Mouse (Mus musculus) brain, adult 2 months (tissue): ENCODE results near the gene Camk2g.

Experiments used
- DNase-seq: peaks from one replicate; pipeline ENCODE4 v3.0.0; 2011; ENCODE audit warnings: low read depth, low spot score

The Camk2g gene

GRCm38 (mm10) chr14:20785231-20785630 is 8.7 kb downstream of the Camk2g start:
- no peak for DNase-seq

GRCm38 (mm10) chr14:20784708-20785107 is 9.2 kb downstream of the Camk2g start:
- no peak for DNase-seq

GRCm38 (mm10) chr14:20783526-20783925 is 10.4 kb downstream of the Camk2g start:
- no peak for DNase-seq

GRCm38 (mm10) chr14:20782860-20783259 is 11.0 kb downstream of the Camk2g start:
- DNase-seq, result peak; percentile 46

GRCm38 (mm10) chr14:20780217-20780616 is 13.7 kb downstream of the Camk2g start:
- peak; percentile 63 for DNase-seq

GRCm38 (mm10) chr14:20778496-20778895 is 15.4 kb downstream of the Camk2g start:
- no peak for DNase-seq

- peak; percentile 45 for DNase-seq
Measured at GRCm38 (mm10) chr14:20775661-20776060, 18.2 kb downstream of the Camk2g start.

GRCm38 (mm10) chr14:20773410-20773809 is 20.5 kb downstream of the Camk2g start:
- DNase-seq, result no peak

- DNase-seq, result no peak
Measured at GRCm38 (mm10) chr14:20772808-20773207, 21.1 kb downstream of the Camk2g start.

GRCm38 (mm10) chr14:20771941-20772340 is 21.9 kb downstream of the Camk2g start:
- no peak for DNase-seq

GRCm38 (mm10) chr14:20768581-20768980 is 25.3 kb downstream of the Camk2g start:
- peak; percentile 55 for DNase-seq

- DNase-seq, result no peak
Measured at GRCm38 (mm10) chr14:20767936-20768335, 26.0 kb downstream of the Camk2g start.

- DNase-seq, result peak; percentile 90
Measured at GRCm38 (mm10) chr14:20765642-20766258, 28.1 kb downstream of the Camk2g start.

- no peak for DNase-seq
Measured at GRCm38 (mm10) chr14:20764942-20765341, 28.9 kb downstream of the Camk2g start.

GRCm38 (mm10) chr14:20758768-20759435 is 35.0 kb downstream of the Camk2g start:
- no peak for DNase-seq

GRCm38 (mm10) chr14:20757370-20757907 is 36.4 kb downstream of the Camk2g start:
- peak; percentile 86 for DNase-seq

- no peak for DNase-seq
Measured at GRCm38 (mm10) chr14:20753792-20754191, 40.1 kb downstream of the Camk2g start.

GRCm38 (mm10) chr14:20750503-20750902 is 43.4 kb downstream of the Camk2g start:
- DNase-seq, result no peak

GRCm38 (mm10) chr14:20749494-20750051 is 44.3 kb downstream of the Camk2g start:
- no peak for DNase-seq

GRCm38 (mm10) chr14:20748388-20748787 is 45.5 kb downstream of the Camk2g start:
- peak; percentile 42 for DNase-seq

- DNase-seq, result peak; percentile 60
Measured at GRCm38 (mm10) chr14:20746935-20747334, 47.0 kb downstream of the Camk2g start.

- no peak for DNase-seq
Measured at GRCm38 (mm10) chr14:20743614-20744013, 50.3 kb downstream of the Camk2g start.

GRCm38 (mm10) chr14:20741301-20741700 is 52.6 kb downstream of the Camk2g start:
- no peak for DNase-seq
